Mouse (Mus musculus) kidney, adult 8-10 months (tissue): Measurements from ENCODE around the gene Krt9.

Source experiments
- DNase-seq, 2 experiments: peaks; one replicate each; pipeline ENCODE4 v3.0.0; 2022

Gene Krt9

GRCm38 (mm10) chr11:100148615-100149330, 44.3 kb downstream of the Krt9 start, which contains the start of gene Krt19:
Gene Krt19 (minus strand): TSS chr11:100148665.
- DNase-seq: no peak

DNA sequence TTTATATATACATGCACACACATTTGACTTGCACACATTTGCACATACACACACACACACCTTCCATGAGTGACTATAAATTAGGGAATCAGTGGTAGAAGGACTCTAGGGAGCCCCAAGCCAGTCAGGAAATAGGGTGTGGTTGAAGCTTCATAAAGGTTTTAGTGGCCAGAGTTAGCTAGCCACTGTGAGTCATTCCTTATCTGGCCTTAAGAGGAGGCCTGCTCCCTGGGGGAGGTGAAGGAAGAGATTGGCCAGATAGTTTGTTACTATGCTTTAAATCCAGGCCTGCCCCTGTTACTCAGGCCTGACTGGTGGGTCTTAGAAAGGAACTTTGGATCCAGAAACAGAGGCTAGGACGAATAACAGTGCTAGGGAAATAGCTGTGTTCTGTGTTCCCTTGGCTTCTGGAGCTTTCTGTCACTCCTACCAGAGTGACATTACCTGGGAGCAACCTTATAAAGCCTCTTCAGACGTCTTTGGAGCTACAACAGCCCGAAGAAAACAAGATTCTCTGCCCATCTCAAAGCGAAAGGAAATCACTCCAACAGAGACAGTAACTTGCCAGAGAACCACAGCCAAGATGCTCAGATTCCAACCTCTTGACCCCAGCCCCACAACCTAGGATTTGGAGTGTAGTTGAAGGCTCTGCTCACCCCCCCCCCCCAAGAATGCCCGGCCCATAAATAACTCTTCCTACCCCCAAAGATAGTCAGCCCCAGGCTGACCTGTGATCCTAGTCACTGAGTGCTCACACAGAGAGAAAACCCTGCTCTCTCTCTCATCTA, 45.3 kb downstream of the Krt9 start:
- DNase-seq: no peak

DNA sequence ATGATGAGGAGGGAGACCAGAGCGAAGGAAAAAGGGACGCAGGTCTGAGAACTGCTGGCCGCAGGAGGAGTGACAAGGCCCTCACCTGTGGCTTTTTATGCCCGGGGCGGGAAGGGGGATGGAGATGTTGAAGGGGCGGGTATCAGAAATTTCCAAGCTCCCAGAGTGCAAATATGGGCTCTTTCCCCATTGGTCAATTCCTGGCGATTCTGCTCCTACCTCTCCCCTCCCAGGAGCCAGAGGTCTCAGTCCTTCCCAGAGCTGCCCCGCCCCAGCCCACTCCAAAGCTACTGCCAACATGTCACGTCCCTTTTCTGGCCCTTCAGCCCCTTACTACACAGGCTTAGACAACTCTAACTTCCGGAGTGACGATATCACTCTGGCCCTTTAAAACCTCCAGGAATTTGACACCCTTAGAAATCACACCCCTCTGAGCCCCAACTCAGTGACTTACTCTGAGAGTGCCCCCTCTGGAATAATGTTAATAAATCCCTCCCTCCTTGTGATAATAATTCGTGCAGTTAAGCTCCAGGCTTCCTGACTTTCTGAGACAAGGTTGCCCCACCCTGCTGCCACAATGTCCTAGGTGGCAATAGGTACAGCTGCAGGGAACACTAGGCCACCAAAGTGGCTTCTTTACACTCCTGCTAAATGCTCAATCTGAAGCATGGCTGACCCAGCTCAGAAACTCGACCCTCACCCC, 47.0 kb downstream of the Krt9 start:
- no peak for DNase-seq

GRCm38 (mm10) chr11:100145104-100145503, 47.9 kb downstream of the Krt9 start:
- DNase-seq: peak; percentile 19

GRCm38 (mm10) chr11:100140966-100141365, 52.1 kb downstream of the Krt9 start:
- DNase-seq: peak in 1 of 2 experiments; percentile 17

DNA sequence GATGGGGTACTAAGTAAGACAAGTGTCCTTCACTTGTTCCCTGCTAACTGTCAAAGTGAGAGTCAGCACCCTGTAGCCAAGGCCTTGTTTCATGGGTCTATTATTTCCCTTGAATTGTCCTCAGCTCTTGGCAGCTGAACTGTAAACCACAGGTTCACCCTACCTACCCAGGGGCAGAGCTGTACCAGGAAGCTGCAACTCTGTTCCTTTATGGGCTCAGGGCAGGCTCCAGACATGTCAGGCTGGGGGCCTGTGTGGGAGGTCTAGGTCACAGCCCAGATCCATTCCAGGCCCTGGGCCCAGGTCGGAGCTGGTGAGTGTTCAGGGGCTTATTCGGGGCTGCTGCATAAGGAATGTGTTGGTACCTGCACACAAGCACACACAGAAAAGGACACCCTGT, 53.7 kb downstream of the Krt9 start:
- DNase-seq: no peak

DNA sequence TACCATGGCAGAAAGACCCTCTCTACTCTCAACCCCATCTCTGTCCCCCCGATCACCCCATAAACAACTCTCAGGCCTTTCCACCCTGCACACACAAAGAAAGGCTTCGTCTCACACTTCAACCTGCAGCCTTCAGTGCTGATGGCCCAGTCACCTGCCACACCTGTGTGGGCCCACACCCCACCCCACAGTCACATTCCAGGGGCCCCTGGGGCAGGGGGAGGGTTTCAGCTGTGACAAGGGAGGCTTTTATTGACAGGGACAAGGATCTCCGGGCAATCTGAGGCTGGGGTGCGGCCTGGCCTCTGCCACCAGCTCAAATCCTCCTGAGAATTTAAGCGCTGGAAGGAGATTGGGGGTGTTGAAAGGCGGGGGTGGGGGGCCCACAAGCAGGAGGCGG, 54.2 kb downstream of the Krt9 start:
- DNase-seq: no peak

GRCm38 (mm10) chr11:100137693-100138092, 55.4 kb downstream of the Krt9 start:
- DNase-seq: no peak
